Comparison of ENCODE assay signal across 14 mouse cellular contexts in the genomic region with DNA sequence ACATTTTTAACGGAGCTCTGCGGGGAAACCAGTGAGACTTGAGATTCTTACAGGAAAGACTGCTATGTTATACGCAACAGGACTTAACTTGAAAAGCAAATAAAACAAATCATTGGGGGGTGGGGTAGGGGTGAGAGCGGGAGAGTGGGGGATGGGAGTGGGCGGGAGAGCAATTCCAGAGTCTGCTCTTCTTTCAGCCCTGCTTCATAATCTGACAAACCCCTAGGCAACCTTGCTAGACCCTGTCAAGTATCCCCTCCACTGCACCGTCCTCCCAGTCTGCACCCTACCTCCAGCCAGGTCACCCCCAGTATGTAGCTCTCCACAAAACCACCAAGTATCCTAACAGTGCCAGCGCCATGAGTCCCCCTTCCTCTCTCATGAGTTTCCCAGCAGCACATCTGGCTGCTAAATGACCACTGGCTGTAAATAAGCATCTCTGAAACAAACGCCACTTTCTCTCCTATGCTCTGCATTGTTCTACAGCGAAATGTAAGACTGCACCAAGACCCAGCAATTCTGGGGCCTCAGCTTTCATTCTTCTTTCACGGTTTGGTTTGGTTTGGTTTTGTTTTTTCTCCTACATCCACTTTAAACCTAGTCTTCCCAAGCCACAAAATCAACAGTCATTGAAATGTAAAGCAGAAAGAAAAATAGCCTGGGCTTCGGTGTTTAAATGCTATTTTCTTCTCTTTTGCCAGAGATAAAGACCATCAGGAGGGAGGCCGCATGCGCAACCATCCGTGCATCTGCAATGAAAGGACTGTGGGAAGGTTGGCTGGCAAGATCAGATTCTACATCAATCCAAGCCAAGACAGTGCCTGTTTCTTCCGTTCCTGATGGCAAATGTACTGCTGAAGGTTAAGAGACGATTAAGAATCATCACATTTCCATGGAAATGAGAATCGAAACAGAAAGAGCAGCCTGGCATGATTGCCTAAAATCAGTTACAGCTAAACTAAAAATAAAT. TPM values are rescaled to one million over a fixed set of nuclear protein-coding genes. Genes with fewer than 3 reads are reported as not detected.
DNase-seq lines count a peak whose midpoint lies in the region; ATAC-seq and TF ChIP-seq lines count a peak whose summit lies in the region.
"Had no signal": no experiment of that assay in that cellular context is flagged by ENCODE, and none has a peak within 500 bp of the region (broad histone marks: within the 10 kb centered on the region; RNA-seq: fewer than 3 reads in every experiment).

No protein-coding gene starts in this region.

- 0 out of 2 replicates have a peak overlapping the region, but pooled peaks have one; percentile 21 for H3K27ac ChIP-seq in forebrain, embryonic 13.5 days
- no peak overlapping the region for H3K27ac ChIP-seq in forebrain, embryonic 11.5 days (ENCODE audit: low read depth, low read length)
- H3K27ac ChIP-seq in hindbrain, embryonic 15.5 days (replicated peaks): peak overlapping the region; percentile 65
- H3K27ac ChIP-seq in midbrain, embryonic 11.5 days (ENCODE audit: low read depth, low read length): no peak overlapping the region

- intact Hi-C loops in heart, postnatal 10 days (cut with DNase I): no loop called here

- 0 out of 2 replicates have a peak, but pooled peaks have one; percentile 28 for ATAC-seq in forebrain, embryonic 13.5 days
- no peak; the same call in 1 of the 2 replicates for ATAC-seq in forebrain, embryonic 11.5 days (replicated peaks; ENCODE audit: low FRiP score)
- ATAC-seq in hindbrain, embryonic 15.5 days (ENCODE audit: low FRiP score, low read depth): 0 out of 2 replicates have a peak, but pooled peaks have one; percentile 63
- peak; percentile 60 for ATAC-seq in midbrain, embryonic 11.5 days (ENCODE audit: low FRiP score)

- H3K9ac ChIP-seq in forebrain, embryonic 13.5 days: no peak overlapping the region
- H3K9ac ChIP-seq in forebrain, embryonic 11.5 days (ENCODE audit: low read length): no peak overlapping the region
- no peak overlapping the region for H3K9ac ChIP-seq in hindbrain, embryonic 15.5 days
- H3K9ac ChIP-seq in midbrain, embryonic 11.5 days (ENCODE audit: low read length): no peak overlapping the region; the same call in 1 of the 2 replicates

- no peak for TF ChIP-seq CTCF in brain, embryonic 14.5 days (IDR thresholded peaks at IDR 0.05; ENCODE audit: borderline replicate concordance, extremely low read depth, insufficient read depth, insufficient read length)

- H3K36me3 ChIP-seq in forebrain, embryonic 13.5 days (ENCODE audit: poor library complexity, severe bottlenecking): no peaks in the 10 kb centered on the region
- no peaks in the 10 kb centered on the region for H3K36me3 ChIP-seq in forebrain, embryonic 11.5 days (ENCODE audit: control insufficient read depth, insufficient read depth, low read length)
- H3K36me3 ChIP-seq in hindbrain, embryonic 15.5 days: no peaks in the 10 kb centered on the region
- H3K36me3 ChIP-seq in midbrain, embryonic 11.5 days (ENCODE audit: control insufficient read depth, insufficient read depth, low read length): no peaks in the 10 kb centered on the region

- DNase-seq in forebrain, embryonic 11.5 days (ENCODE audit: low spot score): no peak
- DNase-seq in brain, embryonic 14.5 days (ENCODE audit: low read depth): peak; percentile 57
- DNase-seq in midbrain, embryonic 11.5 days (ENCODE audit: low spot score, missing footprints): peak; percentile 88
- DNase-seq in heart, postnatal 10 days: no peak
- no peak for DNase-seq in thymus, postnatal 14 days
- no peak for DNase-seq in adrenal gland, postnatal 25 days
- DNase-seq: adrenal gland, adult 8-10 months; B cell, adult 2 months; cerebellum, adult 9-11 months; lung, adult 18-20 months had no signal

- H3K9me3 ChIP-seq in forebrain, embryonic 13.5 days (replicated peaks): no peaks in the 10 kb centered on the region
- no peaks in the 10 kb centered on the region for H3K9me3 ChIP-seq in forebrain, embryonic 11.5 days (ENCODE audit: control insufficient read depth, low read length)
- no peaks in the 10 kb centered on the region for H3K9me3 ChIP-seq in hindbrain, embryonic 15.5 days
- no peaks in the 10 kb centered on the region for H3K9me3 ChIP-seq in midbrain, embryonic 11.5 days (ENCODE audit: control insufficient read depth, low read length)

- no peak for TF ChIP-seq POLR2A in brain, embryonic 14.5 days (IDR thresholded peaks at IDR 0.05; ENCODE audit: borderline replicate concordance, extremely low read depth, insufficient read depth, insufficient read length, poor library complexity, severe bottlenecking)

- WGBS in forebrain, embryonic 13.5 days: 53% methylated on average over 17 of the region's 17 CpGs
- WGBS in forebrain, embryonic 11.5 days: 61% methylated on average over 17 of the region's 17 CpGs
- 30% methylated on average over 17 of the region's 17 CpGs for WGBS in hindbrain, embryonic 15.5 days
- 40% methylated on average over 17 of the region's 17 CpGs for WGBS in midbrain, embryonic 11.5 days

- H3K4me1 ChIP-seq in forebrain, embryonic 13.5 days: peaks cover 22% of the 10 kb centered on the region
- H3K4me1 ChIP-seq in forebrain, embryonic 11.5 days (replicated peaks; ENCODE audit: control insufficient read depth, insufficient read depth, low read length): 0 out of 2 replicates have a peak, but pooled peaks cover 3% of the 10 kb centered on the region
- peaks cover 25% of the 10 kb centered on the region for H3K4me1 ChIP-seq in hindbrain, embryonic 15.5 days (replicated peaks)
- H3K4me1 ChIP-seq in midbrain, embryonic 11.5 days (ENCODE audit: control insufficient read depth, insufficient read depth, low read length): peaks cover 6% of the 10 kb centered on the region

- no peak overlapping the region for H3K4me3 ChIP-seq in forebrain, embryonic 13.5 days
- no peak overlapping the region for H3K4me3 ChIP-seq in forebrain, embryonic 11.5 days (ENCODE audit: low read depth, low read length)
- H3K4me3 ChIP-seq in hindbrain, embryonic 15.5 days: no peak overlapping the region
- H3K4me3 ChIP-seq in midbrain, embryonic 11.5 days (ENCODE audit: low read depth, low read length): no peak overlapping the region

- H3K4me2 ChIP-seq in forebrain, embryonic 13.5 days: no peak overlapping the region
- H3K4me2 ChIP-seq in forebrain, embryonic 11.5 days (ENCODE audit: low read depth, low read length, severe bottlenecking): no peak overlapping the region
- H3K4me2 ChIP-seq in hindbrain, embryonic 15.5 days: peak overlapping the region; percentile 22
- no peak overlapping the region; the same call in 1 of the 2 replicates for H3K4me2 ChIP-seq in midbrain, embryonic 11.5 days
- H3K4me2 ChIP-seq: heart, embryonic 11.5 days had no signal

- H3K27me3 ChIP-seq in forebrain, embryonic 13.5 days: no peaks in the 10 kb centered on the region
- no peaks in the 10 kb centered on the region for H3K27me3 ChIP-seq in forebrain, embryonic 11.5 days (ENCODE audit: control insufficient read depth, insufficient read depth, low read length)
- no peaks in the 10 kb centered on the region for H3K27me3 ChIP-seq in hindbrain, embryonic 15.5 days
- H3K27me3 ChIP-seq in midbrain, embryonic 11.5 days (ENCODE audit: control insufficient read depth, insufficient read depth, low read length): no peaks in the 10 kb centered on the region

RNA-seq across cellular contexts. Expression of a gene that starts 54.5 kb away (rescaled TPM):
- 0.75 and 0.94 TPM in 2 replicates for polyA plus RNA-seq in forebrain, embryonic 13.5 days (2015; fragmentation: Nextera tagmentation; extraction: Ambion mirVana)
- 0.08 and 0.25 TPM in 2 replicates for polyA plus RNA-seq in forebrain, embryonic 11.5 days (2014; fragmentation: Nextera tagmentation; extraction: Ambion mirVana)
- polyA plus RNA-seq in brain, embryonic 14.5 days (2012; rRNA removed): 4.0 and 6.4 TPM in 2 replicates
- polyA plus RNA-seq in hindbrain, embryonic 15.5 days (2015; fragmentation: Nextera tagmentation; extraction: Ambion mirVana): 16.1 and 16.3 TPM in 2 replicates
- polyA plus RNA-seq in midbrain, embryonic 11.5 days (2014; fragmentation: Nextera tagmentation; extraction: Ambion mirVana): 0.34 and 0.44 TPM in 2 replicates
- under 1 TPM; 0.50 to 0.52 TPM for total RNA-seq in heart, postnatal 10 days (2021)
- total RNA-seq in adrenal gland, postnatal 25 days (2021): not detected in 2 replicates
- polyA plus RNA-seq: heart, embryonic 11.5 days; intestine, embryonic 14.5 days had no signal

Comparison
In these comparisons a context has a peak if more than half of its experiments do, and no peak if none do; other contexts are left out.
1. H3K27ac ChIP-seq: peak in forebrain, embryonic 13.5 days (single experiment) and hindbrain, embryonic 15.5 days (single experiment); none in forebrain, embryonic 11.5 days (single experiment) and midbrain, embryonic 11.5 days (single experiment).
2. DNase-seq: peak in brain, embryonic 14.5 days (single experiment) and midbrain, embryonic 11.5 days (single experiment); none in forebrain, embryonic 11.5 days (single experiment), heart, postnatal 10 days (0 of 2), thymus, postnatal 14 days (single experiment) and adrenal gland, postnatal 25 days (single experiment).